Mouse (Mus musculus) liver, adult 2 months (tissue): ENCODE measurements around the gene Zbtb33.

Source experiments
- CTCF ChIP-seq: fragments of 200-500 bp; IDR thresholded peaks from 2 replicates; pipeline ENCODE4 v1.5.1; 2011; ENCODE audit warnings: low read depth, low read length, control low read depth
- POLR2A ChIP-seq: fragments of 200-500 bp; IDR thresholded peaks from 2 replicates; pipeline ENCODE4 v1.6.1; 2011; ENCODE audit warnings: low read length, control low read depth; ENCODE audit not compliant: insufficient read depth; ENCODE audit errors: extremely low read depth

GRCm38 (mm10) chrX:38166064-38166463 is 23.5 kb upstream of the Zbtb33 start:
- TF ChIP-seq POLR2A: no peak
- no peak for TF ChIP-seq CTCF
